Mouse (Mus musculus): ENCODE data around the gene Pim3.

DNA sequence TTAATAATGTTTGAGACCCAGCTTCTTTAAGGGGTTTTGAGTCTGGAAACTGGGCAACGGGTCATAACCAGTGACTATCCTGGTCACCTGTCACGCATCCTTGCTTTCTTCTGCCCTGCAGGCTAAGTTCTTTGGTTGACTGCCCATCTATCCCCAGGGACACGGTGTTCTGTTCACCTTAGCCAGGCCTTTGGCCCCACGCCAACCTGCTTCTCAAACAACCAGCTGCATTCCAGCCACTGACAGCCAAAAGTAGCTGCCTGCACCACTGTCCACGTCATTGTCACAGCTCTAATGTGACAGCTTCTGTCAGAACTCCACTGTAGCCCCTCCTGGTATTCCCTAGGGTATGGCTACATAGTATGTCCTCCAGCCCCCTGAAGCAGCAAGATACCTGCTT, 30.5 kb upstream of the Pim3 start:
- no peak for TF ChIP-seq REST (IDR thresholded peaks at IDR 0.05; ENCODE audit: insufficient read depth, insufficient read length)
- TF ChIP-seq POLR2AphosphoS2 (IDR thresholded peaks at IDR 0.05; ENCODE audit: insufficient read length, low read depth): no peak
- TF ChIP-seq MAX (IDR thresholded peaks at IDR 0.05; ENCODE audit: low read depth): no peak
- no peak for TF ChIP-seq POLR2A (IDR thresholded peaks at IDR 0.05; ENCODE audit: insufficient read length, low read depth)
